Mouse (Mus musculus) heart, postnatal 36 days (tissue): ENCODE data around the gene C1qtnf4. TPM values are rescaled to one million over a fixed set of nuclear protein-coding genes. Genes with fewer than 3 reads are reported as not detected.
A peak's percentile ranks its signal among the peaks of the same experiment; 100 is the strongest.

ENCODE experiments used
- DNase-seq, 2 experiments: peaks; one replicate each; pipeline ENCODE4 v3.0.0; 2021 to 2022
- intact Hi-C: fragments of 180-260 bp; cut with DNase I; formaldehyde crosslinking; loops from one replicate; pipeline ENCODE4 v1.15.1; 2025
- total RNA-seq, 2 experiments: library from RNA; stranded (reverse); gene quantifications; 2 replicates each; pipeline ENCODE4 v1.2.3; 2021

C1qtnf4 gene
- 1 to 10 TPM; 2.6 to 5.1 TPM for total RNA-seq

DNA sequence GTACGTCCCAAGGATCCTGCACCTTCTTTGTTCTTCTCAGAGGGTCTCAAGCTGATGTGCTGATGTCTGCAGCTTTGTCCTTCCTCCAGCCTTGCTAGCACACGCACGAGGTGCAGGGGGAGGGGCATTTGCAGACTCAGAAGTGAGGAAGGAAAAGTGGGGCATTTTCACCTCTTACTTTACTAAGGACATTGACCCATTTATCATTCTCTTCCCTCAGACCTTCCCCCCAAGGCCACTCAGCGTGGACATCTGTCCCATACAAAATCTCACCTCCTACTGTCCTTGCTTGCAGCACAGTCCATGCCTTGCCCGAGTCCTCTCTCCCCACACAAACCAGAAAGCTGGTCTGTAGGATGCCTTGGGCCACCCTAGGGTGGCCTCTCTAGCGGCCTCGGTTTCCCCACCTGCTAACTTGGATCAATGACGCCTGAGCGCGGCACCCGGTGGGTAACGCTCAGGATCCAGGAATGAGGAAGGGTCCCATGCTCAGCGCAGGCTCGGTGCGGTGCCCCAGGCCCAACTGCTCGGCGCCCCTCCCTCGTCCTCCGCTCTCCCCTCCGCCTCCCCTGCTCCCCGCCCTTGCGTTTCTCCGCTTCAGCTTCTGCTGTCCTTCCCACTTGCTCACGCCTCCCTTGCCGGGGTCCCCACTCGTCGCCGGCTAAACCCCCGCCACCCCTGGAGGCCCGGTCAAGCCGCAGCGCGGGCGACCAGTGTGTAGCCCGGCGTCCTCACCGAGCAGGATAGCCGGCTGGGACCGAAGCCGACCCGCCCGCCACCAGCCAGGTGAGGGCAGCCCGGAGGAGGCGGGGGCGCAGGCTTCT, at the start of gene C1qtnf4:
Gene C1qtnf4, plus strand, starts transcription at position 643 of the 824 bp plus-strand sequence.
- intact Hi-C loops: no loop called here
- no peak for DNase-seq

DNA sequence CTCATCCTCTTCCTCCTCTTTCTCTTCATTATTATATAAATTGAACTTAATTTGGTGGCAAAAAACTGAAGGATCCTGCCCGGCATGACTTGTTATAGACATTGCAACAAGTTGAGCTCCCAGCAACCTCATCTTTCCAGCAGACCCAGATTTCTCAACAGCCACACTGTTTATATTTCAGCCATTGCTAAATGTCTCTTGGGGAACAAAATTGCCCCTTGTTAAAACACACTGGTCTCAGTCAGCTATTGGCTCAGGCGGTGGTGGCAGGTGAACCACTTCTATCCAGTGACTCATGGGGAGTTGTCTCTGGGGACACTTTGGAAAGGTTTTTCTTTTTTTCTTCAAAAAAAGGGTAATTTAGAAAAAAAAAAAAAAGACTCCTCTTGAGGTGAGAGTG, 47.0 kb upstream of the C1qtnf4 start:
- DNase-seq: no peak
- intact Hi-C loops: no loop called here

DNA sequence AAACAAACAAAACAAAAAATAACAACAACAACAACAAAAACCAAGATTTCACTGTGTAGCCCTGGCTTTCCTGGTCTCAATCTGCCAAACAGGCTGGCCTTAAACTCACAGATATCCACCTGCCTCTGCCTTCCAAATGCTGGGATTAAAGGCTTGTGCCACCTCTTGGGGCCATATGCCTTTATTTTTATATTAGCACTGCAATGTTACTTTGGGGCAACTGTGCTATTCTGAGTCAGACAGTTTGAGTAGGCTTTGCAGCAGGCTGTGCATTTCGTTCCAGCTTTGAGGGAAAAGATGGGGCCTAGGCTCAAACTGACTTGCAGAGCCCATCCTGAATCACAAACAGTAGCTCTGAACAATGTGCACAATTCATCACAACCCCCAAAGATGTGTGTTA, 42.0 kb upstream of the C1qtnf4 start:
- intact Hi-C loops: no loop called here
- DNase-seq: no peak

DNA sequence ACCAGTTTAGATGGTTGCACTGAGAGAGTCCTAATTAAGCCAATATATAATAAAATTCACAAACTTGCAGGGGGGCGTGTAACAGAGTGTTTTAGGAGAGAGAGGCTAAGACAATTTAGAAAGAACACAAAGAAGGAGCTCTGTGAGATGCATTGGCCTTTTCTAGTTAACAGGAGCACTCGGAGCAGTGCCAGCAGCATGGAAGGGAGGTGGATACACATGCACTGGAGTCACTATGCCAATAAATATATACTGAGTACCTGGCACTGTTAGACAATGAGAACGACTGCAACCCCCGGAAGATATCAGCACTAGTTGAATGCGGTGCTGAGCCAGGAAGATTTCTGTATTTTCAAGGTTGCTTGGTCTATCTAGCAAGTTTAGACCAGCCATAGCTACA, 41.4 kb upstream of the C1qtnf4 start:
- no peak for DNase-seq
- intact Hi-C loops: no loop called here

DNA sequence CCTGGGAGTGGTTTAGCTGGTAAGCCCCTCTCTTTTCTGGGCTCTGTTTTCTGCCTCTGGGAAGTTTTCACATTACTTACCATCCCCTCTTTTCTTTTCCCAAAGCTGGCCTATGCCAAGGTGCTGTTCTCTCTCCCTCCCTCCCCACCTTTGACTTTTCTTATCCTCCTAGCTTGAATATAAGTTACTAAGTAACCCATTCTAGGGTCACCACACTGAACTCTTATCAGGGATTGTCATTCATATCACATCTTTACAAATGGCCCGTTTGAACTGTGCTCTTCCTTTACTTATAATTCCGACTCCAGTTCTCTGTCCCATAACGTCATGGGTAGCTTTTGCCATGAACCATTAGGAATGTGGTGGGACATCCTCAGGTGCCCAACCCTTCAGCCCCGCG, 40.4 kb upstream of the C1qtnf4 start:
- intact Hi-C loops: loop anchor here (5.0 kb wide), 1 partner anchor 98 kb away; the partner anchor contains the start of gene Fnbp4
- no peak for DNase-seq

DNA sequence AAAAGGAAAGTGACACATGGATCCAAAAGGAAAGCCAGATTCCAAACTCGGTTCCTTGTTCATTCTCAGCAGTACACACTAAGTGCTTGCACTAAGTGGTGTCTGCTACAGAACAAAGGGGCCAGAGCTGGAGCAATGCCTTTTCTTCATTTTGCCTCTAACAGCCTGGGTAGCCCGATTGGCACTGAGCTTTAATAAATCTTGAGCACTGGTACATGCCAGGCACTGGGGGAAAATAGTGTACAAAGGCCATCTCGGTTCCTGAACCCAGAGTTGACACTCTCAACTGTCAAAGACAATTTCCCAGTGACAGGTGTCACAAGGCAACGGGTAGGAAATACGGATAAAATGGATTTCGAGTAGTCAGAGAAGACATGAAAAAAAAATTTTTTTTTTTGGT, 39.5 kb upstream of the C1qtnf4 start:
- peak in 1 of 2 experiments; percentile 20 for DNase-seq
- intact Hi-C loops: loop anchor here (5.0 kb wide), 1 partner anchor 99 kb away; the partner anchor contains the start of gene Fnbp4

DNA sequence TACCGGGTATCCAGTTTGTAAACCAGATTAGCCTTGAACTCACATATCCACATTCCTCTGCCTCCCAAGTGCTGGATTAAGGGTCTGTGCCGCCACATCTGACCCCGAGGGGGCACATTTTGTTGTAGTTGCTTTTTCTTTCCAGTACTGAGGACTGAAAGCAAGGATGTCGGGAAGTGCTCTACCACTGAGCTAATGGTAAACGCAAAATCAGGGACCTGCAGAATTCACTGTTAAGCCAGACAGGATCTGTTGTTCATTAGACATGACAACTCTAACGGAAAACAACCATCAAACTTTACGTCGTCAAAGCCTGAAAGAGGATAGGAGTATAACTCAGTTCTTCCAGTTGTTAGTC, 39.1 kb upstream of the C1qtnf4 start:
- DNase-seq: no peak
- intact Hi-C loops: loop anchor here (5.0 kb wide), 1 partner anchor 99 kb away; the partner anchor contains the start of gene Fnbp4

DNA sequence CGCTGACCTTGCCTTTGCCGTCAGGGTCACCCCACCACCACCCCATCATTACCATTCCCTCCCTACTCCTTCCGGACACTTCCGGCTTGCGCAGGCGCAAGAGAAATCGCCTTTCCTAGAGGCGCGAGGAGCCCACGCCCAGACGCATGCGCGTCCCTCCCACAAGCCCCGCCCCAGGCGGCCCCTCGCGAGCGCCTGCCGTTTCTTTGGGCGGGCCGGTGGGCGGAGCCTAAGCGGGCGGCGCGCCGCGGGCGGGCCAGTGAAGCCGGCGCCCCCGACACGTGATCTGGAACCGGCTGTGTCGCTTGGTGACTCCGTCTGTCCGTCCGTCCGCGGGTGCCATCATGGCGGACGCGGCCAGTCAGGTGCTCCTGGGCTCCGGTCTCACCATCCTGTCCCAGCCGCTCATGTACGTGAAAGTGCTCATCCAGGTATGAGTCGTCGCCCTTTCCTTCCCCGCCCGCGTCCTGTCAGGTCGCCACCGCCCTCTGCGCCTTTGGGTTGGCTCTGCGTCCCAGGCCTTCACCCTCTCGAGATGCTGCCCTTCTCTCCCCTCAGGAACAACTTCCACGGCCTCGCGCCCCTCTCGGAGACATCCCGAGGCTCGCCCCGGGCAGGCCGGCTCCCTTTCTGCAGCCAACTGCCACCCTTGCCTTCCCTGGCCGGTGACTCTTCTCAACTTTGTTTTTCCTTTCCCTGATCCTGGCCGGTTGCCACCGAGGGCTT, 38.5 kb upstream of the C1qtnf4 start, which contains the start of gene Mtch2:
Gene Mtch2, plus strand, starts transcription at position 201 of the 726 bp plus-strand sequence.
- intact Hi-C loops: loop anchor here (5.0 kb wide), 1 partner anchor 100 kb away; the partner anchor contains the start of gene Fnbp4
- DNase-seq: peak; percentile 99

DNA sequence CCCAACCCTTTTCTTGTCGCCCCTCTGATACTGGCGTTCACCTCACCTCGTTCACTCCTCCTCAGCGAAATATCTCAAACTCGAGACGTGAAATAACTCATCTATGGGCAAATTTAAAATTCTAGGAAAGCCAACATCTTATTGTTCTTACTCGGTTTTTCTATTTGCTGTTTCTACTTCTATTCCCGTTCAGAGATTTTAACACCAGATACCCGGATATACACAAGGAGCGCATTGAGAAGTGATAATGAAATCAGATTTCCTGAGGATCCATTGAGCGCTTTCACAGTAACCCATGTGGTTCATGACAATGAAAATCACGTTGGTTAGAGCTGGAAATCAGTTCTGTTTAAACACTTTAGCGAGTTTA, 38.0 kb upstream of the C1qtnf4 start:
- intact Hi-C loops: loop anchor here (5.0 kb wide), 1 partner anchor 100 kb away; the partner anchor contains the start of gene Fnbp4
- no peak for DNase-seq

DNA sequence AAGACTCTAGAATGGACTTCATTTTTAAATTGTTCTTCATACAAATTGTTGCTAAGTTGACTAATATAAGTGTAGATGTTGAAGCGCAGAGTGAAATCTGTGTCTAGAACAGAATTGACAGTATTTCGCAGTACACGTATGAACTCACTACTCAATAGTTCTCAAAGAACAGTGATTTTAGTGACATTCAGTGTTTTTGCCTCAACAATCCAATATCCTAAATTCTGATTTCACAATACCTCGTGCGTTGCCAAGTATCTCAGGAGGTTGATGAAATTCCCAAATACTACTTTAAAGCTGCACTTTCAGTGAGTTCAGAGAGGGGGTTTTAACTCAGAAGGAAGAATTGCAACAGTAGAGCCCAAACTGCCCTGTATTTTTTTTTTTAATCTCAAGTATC, 37.3 kb upstream of the C1qtnf4 start:
- intact Hi-C loops: loop anchor here (5.0 kb wide), 1 partner anchor 101 kb away; the partner anchor contains the start of gene Fnbp4
- no peak for DNase-seq

DNA sequence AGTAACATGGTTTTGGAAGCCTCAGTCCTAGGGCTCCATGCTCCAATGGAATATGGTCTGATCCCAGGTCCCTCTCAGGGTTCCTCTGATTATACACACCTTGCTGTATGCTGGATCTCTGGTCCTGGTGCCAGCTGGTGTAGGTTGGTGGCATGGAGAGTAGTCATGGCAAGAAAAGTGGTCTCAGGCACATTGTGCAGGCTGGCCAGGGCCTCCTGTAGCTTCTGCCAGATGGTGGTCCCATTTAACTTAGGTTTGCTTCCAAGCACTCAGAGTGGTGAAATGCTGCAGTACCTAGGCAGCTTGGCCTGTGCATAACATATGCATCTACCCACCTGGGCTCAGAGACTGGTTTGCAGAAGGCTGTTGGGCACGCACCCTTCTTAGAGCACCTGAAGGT, 35.3 kb upstream of the C1qtnf4 start:
- intact Hi-C loops: no loop called here
- no peak for DNase-seq

DNA sequence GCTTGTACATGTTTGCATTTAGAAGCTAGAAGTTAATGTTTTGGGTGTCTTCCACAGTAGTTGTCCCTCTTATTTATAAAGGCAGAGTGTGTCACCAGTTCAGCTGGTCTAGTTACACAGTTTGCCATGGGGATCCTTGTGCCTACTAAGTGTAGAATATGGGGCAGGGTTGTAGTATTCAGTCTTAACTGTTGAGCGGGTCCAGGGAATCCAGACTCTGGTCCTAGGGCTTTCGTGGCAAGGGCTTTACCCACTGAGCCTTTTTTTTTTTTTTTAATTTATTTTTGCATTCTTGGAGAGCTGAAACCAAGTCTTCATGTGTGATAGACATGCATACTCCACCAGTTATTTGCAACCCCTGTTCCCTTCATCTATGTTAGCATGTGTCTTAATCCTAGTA, 24.2 kb upstream of the C1qtnf4 start:
- DNase-seq: no peak
- intact Hi-C loops: no loop called here

DNA sequence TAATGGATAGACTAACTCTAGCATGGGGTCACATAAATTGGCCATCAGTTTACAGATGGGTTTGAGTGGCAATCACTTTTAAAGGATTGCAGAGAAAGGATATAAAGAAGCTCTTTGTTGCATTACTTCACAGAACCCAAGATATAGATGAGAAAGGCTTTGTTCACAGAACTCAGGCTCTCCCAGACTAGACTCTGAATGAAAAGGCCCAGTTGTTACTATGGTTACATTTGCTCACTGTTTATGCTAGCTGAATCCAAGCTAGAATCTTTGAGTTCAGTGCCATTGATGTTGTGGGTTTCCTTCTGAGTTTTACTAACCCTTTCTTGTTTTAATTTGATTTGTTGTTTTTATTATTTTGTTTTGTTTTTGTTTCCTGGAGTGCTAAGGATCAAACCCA, 21.5 kb upstream of the C1qtnf4 start:
- intact Hi-C loops: no loop called here
- DNase-seq: no peak

DNA sequence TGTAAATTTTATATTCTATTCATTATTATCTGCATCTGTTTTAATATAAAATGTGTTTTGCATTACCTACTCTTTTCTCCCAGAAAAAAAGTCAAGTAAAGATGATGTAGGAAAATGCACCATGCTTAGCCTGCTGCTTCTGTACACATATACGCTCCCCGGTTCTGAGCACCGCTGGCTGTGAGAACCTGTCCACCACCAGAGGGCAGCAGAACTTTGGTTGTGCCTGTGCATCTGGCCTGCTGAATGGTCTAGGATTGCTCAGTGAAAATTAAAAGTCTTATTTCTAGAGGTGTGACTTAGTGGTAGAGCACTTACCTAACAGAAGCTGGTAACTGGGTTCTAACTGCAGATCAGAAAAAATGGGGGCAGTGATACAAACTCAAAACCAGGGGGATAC, 19.1 kb upstream of the C1qtnf4 start:
- intact Hi-C loops: loop anchor here (1.0 kb wide), 2 partner anchors 195 to 235 kb away; no protein-coding TSS in a partner anchor
- peak; percentile 82 for DNase-seq

DNA sequence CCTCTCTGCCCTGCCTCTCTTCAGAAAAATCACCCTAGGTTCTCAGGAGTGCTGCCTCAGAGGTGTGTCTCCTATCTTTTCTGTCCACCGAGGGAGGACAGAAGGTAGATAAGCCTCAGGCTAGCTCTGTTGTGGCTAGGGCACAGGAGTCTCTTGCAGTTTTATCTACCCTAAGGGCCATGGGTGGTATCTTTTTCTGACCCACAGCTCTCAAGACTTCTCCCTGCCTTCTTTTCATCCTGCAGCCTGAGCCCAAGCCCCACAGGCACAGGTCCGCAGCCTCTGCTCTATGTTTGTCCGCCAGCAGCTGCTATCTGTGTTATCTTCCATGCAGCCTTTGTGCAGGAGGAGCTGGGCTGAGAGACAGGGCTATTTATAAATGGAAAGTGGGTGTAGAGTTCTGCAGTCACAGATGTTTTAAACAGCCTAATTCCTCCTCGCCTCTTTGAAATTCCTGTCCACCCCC, 15.5 kb upstream of the C1qtnf4 start:
- intact Hi-C loops: loop anchor here (2.0 kb wide), 1 partner anchor 47 kb away; no protein-coding TSS in a partner anchor
- DNase-seq: peak; percentile 16 to 33

DNA sequence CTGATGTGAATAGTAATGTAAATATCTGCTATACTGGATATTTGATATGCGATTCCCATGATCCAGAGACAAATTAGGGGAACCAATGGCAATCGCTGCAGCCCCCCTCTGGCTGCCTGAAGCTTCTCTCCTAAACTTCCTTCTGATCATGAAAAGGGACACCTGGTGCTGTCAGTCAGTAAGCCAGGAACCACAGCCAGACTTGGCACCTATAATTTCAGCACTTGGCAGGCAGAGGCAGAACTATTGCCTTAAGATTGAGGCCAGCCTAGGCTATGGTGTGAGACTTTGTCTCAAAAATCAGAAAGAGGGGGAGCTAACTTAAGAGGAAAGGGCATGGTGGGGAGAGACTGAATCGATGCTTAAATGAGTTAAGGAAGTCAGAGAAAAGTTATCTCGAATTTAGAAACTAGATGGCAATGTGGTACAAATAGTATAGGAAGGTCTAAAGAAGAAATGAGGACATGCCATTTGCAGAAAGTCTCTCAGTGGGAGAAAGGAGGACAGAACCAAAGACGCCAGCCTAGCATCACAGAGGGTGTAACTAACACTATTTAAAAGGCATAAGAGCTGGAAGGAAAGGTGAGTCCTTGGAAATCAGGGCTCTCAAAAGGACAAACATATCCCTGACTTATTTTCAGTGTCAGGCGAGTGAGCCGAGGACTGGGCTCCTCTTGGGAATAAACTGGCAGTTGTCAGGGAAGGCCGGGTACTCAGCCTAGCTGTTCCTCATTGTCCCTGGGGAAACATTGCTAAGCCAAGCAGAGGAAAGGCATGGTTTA, 14.3 kb upstream of the C1qtnf4 start:
- intact Hi-C loops: loop anchor here (2.0 kb wide), 1 partner anchor 45 kb away; no protein-coding TSS in a partner anchor

DNA sequence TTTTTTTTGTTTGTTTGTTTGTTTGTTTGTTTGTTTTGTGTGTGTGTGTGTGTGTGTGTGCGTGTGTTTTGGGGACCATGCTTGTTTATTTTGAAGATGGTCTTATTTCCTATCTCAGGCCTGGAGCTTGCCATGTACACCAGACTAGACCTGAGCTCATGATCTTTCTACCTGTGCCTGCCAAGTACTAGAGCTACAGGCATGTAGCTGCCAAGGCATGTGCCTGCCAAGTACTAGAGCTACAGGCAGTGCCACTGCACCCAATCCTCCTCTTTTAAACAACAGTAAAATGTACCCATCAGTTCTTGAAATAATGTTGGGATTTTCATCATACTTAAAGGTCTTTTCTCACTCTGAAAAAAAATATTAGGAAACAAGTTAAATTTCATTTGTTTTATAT, 11.6 kb upstream of the C1qtnf4 start:
- no peak for DNase-seq
- intact Hi-C loops: no loop called here

More for the DNA sequence above, 14.3 kb upstream of the C1qtnf4 start:
- DNase-seq: no peak

DNA sequence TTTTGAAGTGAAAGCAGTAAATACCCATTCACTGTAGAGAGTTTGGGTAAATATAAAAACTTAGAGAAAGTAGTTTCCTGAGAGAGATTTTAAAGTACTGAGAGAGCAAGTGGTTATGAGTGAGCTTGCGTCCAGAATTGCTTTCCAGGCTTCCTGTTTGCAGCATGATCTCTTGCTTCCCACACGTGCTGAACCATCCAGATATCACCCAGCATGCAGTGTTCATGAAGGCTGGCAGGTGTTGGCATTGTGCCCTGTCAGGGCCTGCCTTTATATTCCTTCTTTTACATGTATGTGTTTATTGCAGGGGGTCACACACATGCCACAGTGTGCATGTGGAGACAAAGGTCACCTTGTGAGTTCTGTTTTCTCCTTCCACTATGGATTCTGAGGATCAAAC, 10.4 kb upstream of the C1qtnf4 start:
- no peak for DNase-seq
- intact Hi-C loops: no loop called here

DNA sequence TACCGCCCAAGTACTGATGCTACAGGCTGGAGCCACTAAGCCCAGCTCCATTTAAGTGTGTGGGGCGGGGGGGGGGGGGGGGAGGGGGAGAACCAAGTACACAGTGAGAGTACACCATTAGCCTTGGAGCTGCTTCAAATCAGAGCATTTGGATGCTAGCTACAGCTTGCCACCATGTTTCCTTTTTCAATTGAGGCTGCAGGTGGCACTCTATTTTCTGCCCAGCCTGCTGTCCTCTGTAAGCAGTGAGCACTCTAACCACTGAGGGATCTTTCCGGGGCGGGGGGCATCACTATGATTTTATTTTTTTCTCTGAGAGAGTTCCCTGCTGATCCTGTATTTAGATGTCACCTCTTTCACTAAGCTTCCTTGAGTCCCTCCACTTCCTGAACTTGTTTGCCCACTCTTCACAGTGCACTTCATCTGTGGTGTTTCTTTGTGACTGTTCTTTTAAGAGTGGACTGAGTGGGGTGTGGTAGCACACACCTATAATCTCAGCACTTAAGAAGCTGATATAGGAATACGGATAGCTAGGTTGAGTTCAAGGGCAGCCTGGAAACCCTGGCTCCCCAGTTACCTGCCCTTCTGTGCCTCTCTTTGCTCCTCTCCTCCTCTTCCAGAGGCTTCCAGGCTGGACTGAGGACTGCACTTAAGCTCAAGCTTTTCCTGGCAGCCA, 7.9 kb upstream of the C1qtnf4 start:
- intact Hi-C loops: no loop called here
- DNase-seq: no peak

DNA sequence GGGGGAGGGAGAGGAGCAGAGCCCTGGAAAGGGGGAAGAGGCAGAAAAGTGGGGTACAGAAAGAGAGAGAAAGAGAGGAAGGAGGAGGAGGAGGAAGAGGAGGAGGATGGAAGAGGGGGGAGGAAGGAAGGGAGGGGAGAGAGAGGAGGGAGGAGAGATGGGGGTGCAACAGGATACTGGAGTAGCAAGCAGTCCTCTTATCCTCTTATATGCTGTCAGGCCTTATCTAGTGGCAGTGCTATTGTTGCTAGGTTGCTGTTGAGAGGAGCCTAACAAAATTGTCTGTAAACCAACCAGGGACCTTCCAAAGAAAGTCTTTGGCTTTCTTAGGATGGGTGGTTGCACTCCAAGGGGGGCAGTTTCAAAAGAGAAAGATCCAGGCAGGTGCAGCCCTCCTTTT, 6.2 kb upstream of the C1qtnf4 start:
- no peak for DNase-seq
- intact Hi-C loops: no loop called here
